Mouse (Mus musculus) midbrain, embryonic 14.5 days (tissue): ENCODE measurements at regions not wholly inside any gene's neighbourhood (a gene's known extent, or its start where the extent isn't known, plus 50 kb on each side); places are given as distances from the start of the nearest gene placed in this dataset.

Source experiments
- ATAC-seq: fragments of 200-750 bp; cut with Nextera tagmentation; 2 replicates; pipeline ENCODE4 v1.8.0; 2017; ENCODE audit warnings: moderate number of reproducible peaks, moderate library complexity; ENCODE audit not compliant: low FRiP score, low TSS enrichment
- DNase-seq: peaks from one replicate; pipeline ENCODE4 v3.0.0-alpha.2; 2015
- H3K27ac ChIP-seq: fragments of 300-500 bp; sonication (generic); replicated peaks from 2 replicates; pipeline ENCODE4 v1.5.1; 2014; ENCODE audit warnings: mild to moderate bottlenecking, low read depth, low read length, moderate library complexity
- H3K27me3 ChIP-seq: fragments of 300-500 bp; sonication (generic); 2 replicates; pipeline ENCODE4 v1.6.1; 2014; ENCODE audit warnings: low read length, control low read depth, mixed read lengths; ENCODE audit not compliant: control insufficient read depth, insufficient read depth
- H3K36me3 ChIP-seq: fragments of 300-500 bp; sonication (generic); 2 replicates; pipeline ENCODE4 v1.6.1; 2014; ENCODE audit warnings: low read length, control low read depth; ENCODE audit not compliant: control insufficient read depth, insufficient read depth
- H3K4me1 ChIP-seq: fragments of 300-500 bp; sonication (generic); 2 replicates; pipeline ENCODE4 v1.6.1; 2014; ENCODE audit warnings: mild to moderate bottlenecking, antibody characterized with exemption, low read length, control low read depth; ENCODE audit not compliant: control insufficient read depth, insufficient read depth
- H3K4me2 ChIP-seq: fragments of 300-500 bp; sonication (generic); 2 replicates; pipeline ENCODE4 v1.6.1; 2014; ENCODE audit warnings: mild to moderate bottlenecking, low read length, moderate library complexity
- H3K4me3 ChIP-seq: fragments of 300-500 bp; sonication (generic); replicated peaks from 2 replicates; pipeline ENCODE4 v1.5.1; 2014; ENCODE audit warnings: low read depth, low read length
- H3K9ac ChIP-seq: fragments of 300-500 bp; sonication (generic); replicated peaks from 2 replicates; pipeline ENCODE4 v1.6.1; 2014; ENCODE audit warnings: mild to moderate bottlenecking, low read length, moderate library complexity
- H3K9me3 ChIP-seq: fragments of 300-500 bp; sonication (generic); 2 replicates; pipeline ENCODE4 v1.6.1; 2016; ENCODE audit warnings: low read length, control low read depth, mixed read lengths; ENCODE audit not compliant: control insufficient read depth
- WGBS: fragments of 180-500 bp; shearing (Covaris S2); extraction: QIAGEN DNeasy Blood & Tissue Kit; methylation state at CpG from one replicate; pipeline ENCODE4 v1.1.7; 2014; 5-methylcytosine and 5-hydroxymethylcytosine counted together

DNA sequence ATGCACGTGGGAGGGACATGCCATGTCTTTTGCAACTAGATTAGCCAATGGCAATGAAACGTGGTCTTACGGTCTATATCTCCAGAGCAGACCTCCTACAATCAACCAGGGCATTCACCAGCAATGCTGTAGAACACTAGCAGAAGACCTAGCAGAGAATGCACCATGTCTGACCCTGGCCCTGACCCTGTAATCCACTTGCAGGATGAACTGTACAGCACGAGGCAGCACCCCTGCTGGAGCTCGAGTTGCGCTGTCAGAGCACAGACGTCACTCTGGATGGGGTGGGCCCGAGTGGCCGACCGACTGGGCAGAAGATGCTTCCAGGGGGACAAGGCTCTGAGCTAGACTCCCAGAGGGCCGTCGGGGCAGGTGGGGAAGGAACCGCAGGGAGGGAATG is 110.4 kb upstream of the Klf14 start:
- no peak overlapping the region for H3K4me3 ChIP-seq
- DNase-seq (no peak), ATAC-seq (no peak)
- no peaks in the 10 kb centered on the region for H3K4me1 ChIP-seq
- H3K9me3 ChIP-seq = no peaks in the 10 kb centered on the region
- H3K4me2 ChIP-seq = no peak overlapping the region
- no peak overlapping the region for H3K27ac ChIP-seq
- no peaks in the 10 kb centered on the region for H3K36me3 ChIP-seq
- no peak overlapping the region for H3K9ac ChIP-seq
- 70% methylated on average over 13 of the region's 13 CpGs for WGBS
- no peaks in the 10 kb centered on the region for H3K27me3 ChIP-seq

DNA sequence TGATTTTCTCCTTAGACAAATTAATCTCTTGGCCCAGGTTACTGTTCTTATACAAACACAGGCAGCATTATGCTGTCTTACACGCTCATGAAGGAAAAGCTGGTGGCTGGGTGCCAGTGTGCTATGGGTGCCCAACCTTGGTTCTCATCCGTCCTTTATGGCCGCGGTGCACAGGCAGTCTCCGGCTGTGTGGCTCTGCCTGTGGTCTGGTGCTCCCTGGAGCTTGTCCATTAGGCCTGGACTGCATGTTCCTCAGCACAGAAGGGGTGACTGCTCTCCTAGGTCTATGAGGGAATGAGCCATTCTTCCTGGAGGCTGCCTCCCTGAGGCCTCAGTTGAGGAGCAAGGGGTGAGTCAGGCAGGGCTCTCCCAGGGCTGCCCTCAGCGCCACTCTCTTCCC is 111.7 kb upstream of the Klf14 start:
- Histone ChIP-seq H3K27me3 (no peaks in the 10 kb centered on the region), H3K4me1 (no peaks in the 10 kb centered on the region), H3K9me3 (no peaks in the 10 kb centered on the region), H3K4me3 (no peak overlapping the region), H3K27ac (no peak overlapping the region), H3K9ac (no peak overlapping the region), H3K36me3 (no peaks in the 10 kb centered on the region), H3K4me2 (no peak overlapping the region)
- DNase-seq = peak; percentile 18
- ATAC-seq = no peak
- WGBS = 89% methylated on average over 6 of the region's 6 CpGs

DNA sequence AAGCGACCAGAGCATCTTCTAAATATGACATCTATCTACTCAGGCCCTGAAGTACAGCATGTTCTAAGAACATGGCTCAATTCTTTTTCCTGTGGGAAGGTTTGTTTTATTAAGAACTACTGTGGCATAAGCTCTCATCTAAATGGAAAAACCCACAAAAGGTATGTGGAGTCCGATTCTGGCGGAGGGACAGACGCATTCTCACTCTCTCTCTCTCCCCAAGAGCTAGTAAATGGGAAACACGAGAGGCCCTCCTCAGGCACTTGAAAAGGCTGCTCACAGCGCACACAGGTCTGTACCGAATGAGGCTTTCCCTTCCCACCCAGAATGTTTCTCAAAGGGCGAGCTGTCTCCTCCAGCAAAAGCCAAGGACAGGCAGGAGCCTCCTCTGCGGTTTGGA is 112.1 kb upstream of the Klf14 start:
- no peaks in the 10 kb centered on the region for H3K9me3 ChIP-seq
- no peaks in the 10 kb centered on the region for H3K27me3 ChIP-seq
- no peak overlapping the region for H3K4me2 ChIP-seq
- no peaks in the 10 kb centered on the region for H3K36me3 ChIP-seq
- DNase-seq = no peak
- WGBS = 83% methylated on average over 9 of the region's 9 CpGs
- H3K4me3 ChIP-seq = no peak overlapping the region
- no peak overlapping the region for H3K9ac ChIP-seq
- no peaks in the 10 kb centered on the region for H3K4me1 ChIP-seq
- no peak overlapping the region for H3K27ac ChIP-seq
- ATAC-seq = no peak

- no peaks in the 10 kb centered on the region for H3K27me3 ChIP-seq
- no peak overlapping the region for H3K4me2 ChIP-seq
- no peaks in the 10 kb centered on the region for H3K9me3 ChIP-seq
- no peaks in the 10 kb centered on the region for H3K36me3 ChIP-seq
- H3K27ac ChIP-seq = no peak overlapping the region
- DNase-seq (no peak), ATAC-seq (no peak)
- H3K4me1 ChIP-seq = no peaks in the 10 kb centered on the region
- 89% methylated on average over 7 of the region's 7 CpGs for WGBS
- no peak overlapping the region for H3K4me3 ChIP-seq
- H3K9ac ChIP-seq = no peak overlapping the region
Measured at GRCm38 (mm10) chr6:31072072-31072471, 113.2 kb upstream of the Klf14 start.

GRCm38 (mm10) chr6:31072559-31072958 is 113.7 kb upstream of the Klf14 start:
- WGBS = 35% methylated on average over 5 of the region's 5 CpGs
- Histone ChIP-seq H3K4me2 (no peak overlapping the region), H3K36me3 (no peaks in the 10 kb centered on the region), H3K27me3 (no peaks in the 10 kb centered on the region), H3K27ac (no peak overlapping the region), H3K9me3 (no peaks in the 10 kb centered on the region), H3K4me3 (no peak overlapping the region), H3K9ac (no peak overlapping the region), H3K4me1 (no peaks in the 10 kb centered on the region)
- no peak for ATAC-seq
- no peak for DNase-seq

DNA sequence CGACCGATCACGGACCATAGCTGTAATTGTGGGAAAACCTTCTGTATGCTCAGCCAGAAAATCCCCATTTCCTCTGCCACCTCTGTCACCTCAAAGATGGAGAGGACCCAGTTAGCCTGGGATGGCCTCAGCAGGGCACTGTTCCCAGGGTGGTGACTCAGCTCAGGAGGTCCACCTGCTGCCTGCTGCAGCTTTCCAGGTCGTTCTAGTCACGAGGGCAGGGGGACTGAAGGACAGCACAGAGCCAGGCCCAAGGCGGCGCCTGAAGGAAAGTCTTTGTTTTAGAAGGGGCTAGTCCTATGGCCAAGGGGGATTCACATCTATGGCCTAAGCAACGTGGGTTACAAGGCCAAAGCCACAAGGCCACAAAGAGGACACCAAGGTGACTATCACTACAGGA is 114.5 kb upstream of the Klf14 start:
- Histone ChIP-seq H3K27ac (no peak overlapping the region), H3K4me3 (no peak overlapping the region), H3K9me3 (no peaks in the 10 kb centered on the region), H3K27me3 (no peaks in the 10 kb centered on the region), H3K9ac (no peak overlapping the region), H3K4me1 (no peaks in the 10 kb centered on the region), H3K4me2 (no peak overlapping the region), H3K36me3 (no peaks in the 10 kb centered on the region)
- DNase-seq (no peak), ATAC-seq (no peak)
- 88% methylated on average over 8 of the region's 8 CpGs for WGBS

- ATAC-seq = no peak
- Histone ChIP-seq H3K27me3 (no peaks in the 10 kb centered on the region), H3K4me1 (no peaks in the 10 kb centered on the region), H3K36me3 (no peaks in the 10 kb centered on the region), H3K4me2 (no peak overlapping the region), H3K4me3 (no peak overlapping the region), H3K27ac (no peak overlapping the region), H3K9ac (no peak overlapping the region), H3K9me3 (no peaks in the 10 kb centered on the region)
- 76% methylated on average over 9 of the region's 9 CpGs for WGBS
- DNase-seq = no peak
Measured at GRCm38 (mm10) chr6:31074394-31074793, 115.5 kb upstream of the Klf14 start.

DNA sequence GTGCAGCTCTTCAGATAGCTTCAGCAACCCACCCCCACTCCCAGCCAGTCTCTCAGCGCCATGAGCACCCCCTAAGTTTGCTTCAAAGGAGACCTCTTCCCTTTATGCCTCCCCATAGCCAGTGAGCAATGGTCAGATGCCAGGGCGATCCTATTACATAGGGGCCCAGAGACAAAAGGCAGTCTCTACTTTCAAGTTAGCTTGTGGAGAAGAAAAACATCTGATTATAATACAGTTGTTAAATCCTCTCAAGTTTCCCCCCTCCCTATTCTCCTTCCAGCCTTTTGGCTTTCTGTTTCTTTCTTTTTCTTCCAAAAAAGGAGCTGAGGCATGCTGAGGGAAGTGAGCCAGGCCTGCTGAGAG is 116.3 kb upstream of the Klf14 start:
- WGBS = 33% methylated on average over 2 of the region's 2 CpGs
- Histone ChIP-seq H3K27ac (no peak overlapping the region), H3K36me3 (no peaks in the 10 kb centered on the region), H3K4me2 (no peak overlapping the region), H3K4me1 (no peaks in the 10 kb centered on the region), H3K9ac (no peak overlapping the region), H3K4me3 (no peak overlapping the region), H3K27me3 (no peaks in the 10 kb centered on the region), H3K9me3 (no peaks in the 10 kb centered on the region)
- ATAC-seq (no peak), DNase-seq (no peak)

DNA sequence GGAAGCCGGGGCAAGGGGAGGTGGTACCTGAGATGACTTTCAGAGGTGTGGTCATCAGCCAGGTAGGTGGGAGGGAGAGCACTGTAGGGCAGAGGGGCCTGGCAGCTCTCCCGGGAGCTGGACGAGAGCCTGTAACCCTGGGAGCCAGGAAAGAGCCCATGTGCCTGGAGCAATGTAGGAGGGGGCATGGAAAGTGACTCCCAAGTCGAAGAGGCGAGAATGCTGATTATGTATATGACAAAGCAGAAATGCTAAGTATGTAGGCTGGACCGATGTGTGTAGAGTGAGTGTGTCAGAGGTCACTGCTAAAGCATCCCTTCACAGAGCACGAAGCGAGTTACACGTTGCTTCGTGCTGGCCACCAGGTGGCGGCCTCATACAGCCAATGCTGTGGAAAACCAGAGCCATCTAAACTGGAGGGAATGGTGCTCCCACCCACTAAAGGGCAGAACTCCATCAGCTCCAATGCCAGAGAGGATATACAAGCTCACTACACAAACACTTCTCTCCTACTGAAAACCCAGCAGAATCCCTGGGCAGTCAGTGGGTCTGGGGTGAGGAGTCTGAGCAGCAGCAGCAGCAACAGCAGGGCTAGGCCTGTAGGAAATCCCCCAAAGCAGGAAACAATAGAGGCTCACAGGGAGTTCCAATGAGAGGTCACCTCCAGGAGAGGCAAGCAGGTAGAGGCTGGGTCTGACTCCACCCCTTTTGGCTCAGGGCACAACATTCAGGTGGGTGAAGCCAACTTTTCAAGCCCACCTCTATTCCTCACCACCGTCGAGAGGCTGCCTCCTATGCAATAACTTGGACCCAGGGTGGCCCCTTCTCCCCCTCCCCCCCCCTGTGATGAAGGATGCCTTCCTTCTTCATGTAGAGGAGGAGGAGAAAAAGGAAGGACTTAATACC is 116.9 kb upstream of the Klf14 start:
- no peaks in the 10 kb centered on the region for H3K4me1 ChIP-seq
- DNase-seq (peak; percentile 92), ATAC-seq (peak; percentile 82)
- H3K36me3 ChIP-seq = no peaks in the 10 kb centered on the region
- no peak overlapping the region for H3K4me3 ChIP-seq
- 21% methylated on average over 13 of the region's 13 CpGs for WGBS
- no peak overlapping the region for H3K27ac ChIP-seq
- H3K27me3 ChIP-seq = no peaks in the 10 kb centered on the region
- H3K9me3 ChIP-seq = no peaks in the 10 kb centered on the region
- H3K9ac ChIP-seq = no peak overlapping the region
- H3K4me2 ChIP-seq = no peak overlapping the region
